Mouse (Mus musculus): ENCODE results near the gene Mief2. TPM values are rescaled to one million over a fixed set of nuclear protein-coding genes. Genes with fewer than 3 reads are reported as not detected.

Mief2 gene
- polyA plus RNA-seq, 1 experiment from 2014 or later = 19.0 TPM

GRCm38 (mm10) chr11:60703131-60703530 is 25.1 kb upstream of the Mief2 start:
- peaks cover 53% of the 10 kb centered on the region for H3K36me3 ChIP-seq (ENCODE audit: control insufficient read depth, insufficient read depth, low read length)
- no peak overlapping the region for H3K27ac ChIP-seq (replicated peaks in 1 of 2; ENCODE audit: control insufficient read depth in 1 of 2, insufficient read depth in 1 of 2, low read depth in 2 of 2, low read length in 2 of 2)
- H3K27me3 ChIP-seq (ENCODE audit: control insufficient read depth, insufficient read depth, low read length) = no peaks in the 10 kb centered on the region
- no peak for ATAC-seq (ENCODE audit: insufficient number of reproducible peaks, insufficient read depth, low FRiP score, low read depth)
- WGBS = 48% methylated on average over 4 of the region's 4 CpGs
- no peaks in the 10 kb centered on the region for H3K9me3 ChIP-seq (ENCODE audit: control insufficient read depth, low read length)
- peaks cover 15 to 26% of the 10 kb centered on the region in 2 experiments for H3K4me1 ChIP-seq (ENCODE audit: control insufficient read depth in 2 of 2, insufficient read depth in 2 of 2, low read length in 2 of 2)
- H3K4me2 ChIP-seq (ENCODE audit: low read length) = no peak overlapping the region
- no peak overlapping the region for H3K4me3 ChIP-seq (ENCODE audit: control insufficient read depth in 1 of 2, insufficient read depth in 1 of 2, low read depth in 1 of 2, low read length in 2 of 2)
- H3K9ac ChIP-seq (ENCODE audit: low read length) = no peak overlapping the region

GRCm38 (mm10) chr11:60704023-60704880 is 23.9 kb upstream of the Mief2 start:
- H3K27ac ChIP-seq (replicated peaks in 1 of 2; ENCODE audit: control insufficient read depth in 1 of 2, insufficient read depth in 1 of 2, low read depth in 2 of 2, low read length in 2 of 2) = no peak overlapping the region
- no peak overlapping the region for H3K4me3 ChIP-seq (ENCODE audit: control insufficient read depth in 1 of 2, insufficient read depth in 1 of 2, low read depth in 1 of 2, low read length in 2 of 2)
- no peaks in the 10 kb centered on the region for H3K9me3 ChIP-seq (ENCODE audit: control insufficient read depth, low read length)
- H3K9ac ChIP-seq (ENCODE audit: low read length) = no peak overlapping the region
- WGBS = 95% methylated on average over 19 of the region's 19 CpGs
- ATAC-seq (ENCODE audit: insufficient number of reproducible peaks, insufficient read depth, low FRiP score, low read depth) = no peak
- no peaks in the 10 kb centered on the region for H3K27me3 ChIP-seq (ENCODE audit: control insufficient read depth, insufficient read depth, low read length)
- peaks cover 7 to 18% of the 10 kb centered on the region in 2 experiments for H3K4me1 ChIP-seq (ENCODE audit: control insufficient read depth in 2 of 2, insufficient read depth in 2 of 2, low read length in 2 of 2)
- H3K4me2 ChIP-seq (ENCODE audit: low read length) = no peak overlapping the region
- peaks cover 65% of the 10 kb centered on the region for H3K36me3 ChIP-seq (ENCODE audit: control insufficient read depth, insufficient read depth, low read length)

- Histone ChIP-seq H3K9me3 (ENCODE audit: control insufficient read depth, low read length) (no peaks in the 10 kb centered on the region), H3K27ac (replicated peaks in 1 of 2; ENCODE audit: control insufficient read depth in 1 of 2, insufficient read depth in 1 of 2, low read depth in 2 of 2, low read length in 2 of 2) (no peak overlapping the region), H3K36me3 (ENCODE audit: control insufficient read depth, insufficient read depth, low read length) (peaks cover 75% of the 10 kb centered on the region), H3K27me3 (ENCODE audit: control insufficient read depth, insufficient read depth, low read length) (no peaks in the 10 kb centered on the region), H3K4me2 (ENCODE audit: low read length) (no peak overlapping the region), H3K4me1 (ENCODE audit: control insufficient read depth in 2 of 2, insufficient read depth in 2 of 2, low read length in 2 of 2) (peaks cover 7 to 18% of the 10 kb centered on the region in 2 experiments), H3K9ac (ENCODE audit: low read length) (no peak overlapping the region), H3K4me3 (ENCODE audit: control insufficient read depth in 1 of 2, insufficient read depth in 1 of 2, low read depth in 1 of 2, low read length in 2 of 2) (no peak overlapping the region)
- ATAC-seq (ENCODE audit: insufficient number of reproducible peaks, insufficient read depth, low FRiP score, low read depth) = no peak
- 93% methylated on average over 3 of the region's 3 CpGs for WGBS
Measured at GRCm38 (mm10) chr11:60705255-60705654, 22.9 kb upstream of the Mief2 start.

GRCm38 (mm10) chr11:60706076-60706475 is 22.1 kb upstream of the Mief2 start:
- Histone ChIP-seq H3K4me2 (ENCODE audit: low read length) (no peak overlapping the region), H3K9me3 (ENCODE audit: control insufficient read depth, low read length) (no peaks in the 10 kb centered on the region), H3K36me3 (ENCODE audit: control insufficient read depth, insufficient read depth, low read length) (peaks cover 83% of the 10 kb centered on the region), H3K4me3 (ENCODE audit: control insufficient read depth in 1 of 2, insufficient read depth in 1 of 2, low read depth in 1 of 2, low read length in 2 of 2) (no peak overlapping the region), H3K9ac (ENCODE audit: low read length) (no peak overlapping the region), H3K27ac (replicated peaks in 1 of 2; ENCODE audit: control insufficient read depth in 1 of 2, insufficient read depth in 1 of 2, low read depth in 2 of 2, low read length in 2 of 2) (no peak overlapping the region), H3K4me1 (ENCODE audit: control insufficient read depth in 2 of 2, insufficient read depth in 2 of 2, low read length in 2 of 2) (peaks cover 2 to 10% of the 10 kb centered on the region in 2 experiments; a peak in 3 of 4 replicates), H3K27me3 (ENCODE audit: control insufficient read depth, insufficient read depth, low read length) (no peaks in the 10 kb centered on the region)
- WGBS = 91% methylated on average over 7 of the region's 7 CpGs
- no peak for ATAC-seq (ENCODE audit: insufficient number of reproducible peaks, insufficient read depth, low FRiP score, low read depth)

GRCm38 (mm10) chr11:60706696-60707480 is 21.3 kb upstream of the Mief2 start:
- no peak overlapping the region for H3K9ac ChIP-seq (ENCODE audit: low read length)
- ATAC-seq (ENCODE audit: insufficient number of reproducible peaks, insufficient read depth, low FRiP score, low read depth) = no peak
- no peak overlapping the region for H3K4me2 ChIP-seq (ENCODE audit: low read length)
- no peak overlapping the region for H3K4me3 ChIP-seq (ENCODE audit: control insufficient read depth in 1 of 2, insufficient read depth in 1 of 2, low read depth in 1 of 2, low read length in 2 of 2)
- H3K27ac ChIP-seq (replicated peaks in 1 of 2; ENCODE audit: control insufficient read depth in 1 of 2, insufficient read depth in 1 of 2, low read depth in 2 of 2, low read length in 2 of 2) = peak overlapping the region in 1 of 2 experiments; percentile 50; a peak in 1 of 4 replicates
- peaks cover 2 to 8% of the 10 kb centered on the region in 2 experiments; a peak in 2 of 4 replicates for H3K4me1 ChIP-seq (ENCODE audit: control insufficient read depth in 2 of 2, insufficient read depth in 2 of 2, low read length in 2 of 2)
- peaks cover 91% of the 10 kb centered on the region for H3K36me3 ChIP-seq (ENCODE audit: control insufficient read depth, insufficient read depth, low read length)
- 87% methylated on average over 14 of the region's 14 CpGs for WGBS
- no peaks in the 10 kb centered on the region for H3K27me3 ChIP-seq (ENCODE audit: control insufficient read depth, insufficient read depth, low read length)
- no peaks in the 10 kb centered on the region for H3K9me3 ChIP-seq (ENCODE audit: control insufficient read depth, low read length)

- WGBS = 50% methylated on average over 3 of the region's 3 CpGs
- Histone ChIP-seq H3K9ac (ENCODE audit: low read length) (no peak overlapping the region), H3K4me1 (ENCODE audit: control insufficient read depth in 2 of 2, insufficient read depth in 2 of 2, low read length in 2 of 2) (peaks cover 2 to 6% of the 10 kb centered on the region in 2 experiments; a peak in 2 of 4 replicates), H3K36me3 (ENCODE audit: control insufficient read depth, insufficient read depth, low read length) (peaks cover 94% of the 10 kb centered on the region), H3K4me3 (ENCODE audit: control insufficient read depth in 1 of 2, insufficient read depth in 1 of 2, low read depth in 1 of 2, low read length in 2 of 2) (no peak overlapping the region), H3K9me3 (ENCODE audit: control insufficient read depth, low read length) (no peaks in the 10 kb centered on the region), H3K4me2 (ENCODE audit: low read length) (no peak overlapping the region), H3K27ac (replicated peaks in 1 of 2; ENCODE audit: control insufficient read depth in 1 of 2, insufficient read depth in 1 of 2, low read depth in 2 of 2, low read length in 2 of 2) (peak overlapping the region; percentile 33 to 50; a peak in 3 of 4 replicates), H3K27me3 (ENCODE audit: control insufficient read depth, insufficient read depth, low read length) (no peaks in the 10 kb centered on the region)
- ATAC-seq (ENCODE audit: insufficient number of reproducible peaks, insufficient read depth, low FRiP score, low read depth) = peak; percentile 44
Measured at GRCm38 (mm10) chr11:60707672-60708071, 20.5 kb upstream of the Mief2 start.

- Histone ChIP-seq H3K27ac (replicated peaks in 1 of 2; ENCODE audit: control insufficient read depth in 1 of 2, insufficient read depth in 1 of 2, low read depth in 2 of 2, low read length in 2 of 2) (no peak overlapping the region), H3K4me2 (ENCODE audit: low read length) (no peak overlapping the region), H3K9ac (ENCODE audit: low read length) (no peak overlapping the region), H3K4me3 (ENCODE audit: control insufficient read depth in 1 of 2, insufficient read depth in 1 of 2, low read depth in 1 of 2, low read length in 2 of 2) (no peak overlapping the region), H3K4me1 (ENCODE audit: control insufficient read depth in 2 of 2, insufficient read depth in 2 of 2, low read length in 2 of 2) (peaks cover 0 to 6% of the 10 kb centered on the region in 2 experiments; a peak in 1 of 4 replicates), H3K36me3 (ENCODE audit: control insufficient read depth, insufficient read depth, low read length) (peaks cover 100% of the 10 kb centered on the region), H3K9me3 (ENCODE audit: control insufficient read depth, low read length) (no peaks in the 10 kb centered on the region), H3K27me3 (ENCODE audit: control insufficient read depth, insufficient read depth, low read length) (no peaks in the 10 kb centered on the region)
- no peak for ATAC-seq (ENCODE audit: insufficient number of reproducible peaks, insufficient read depth, low FRiP score, low read depth)
- 86% methylated on average over 10 of the region's 10 CpGs for WGBS
Measured at GRCm38 (mm10) chr11:60708631-60709030, 19.6 kb upstream of the Mief2 start.

All from heart, embryonic 14.5 days (tissue).